Mouse (Mus musculus) spleen, postnatal 10 days (tissue): ENCODE measurements at regions not wholly inside any gene's neighbourhood (a gene's known extent, or its start where the extent isn't known, plus 50 kb on each side); places are given as distances from the start of the nearest gene placed in this dataset.

Experiments
- DNase-seq, 2 experiments: peaks; one replicate each; pipeline ENCODE4 v3.0.0; 2021 to 2022; ENCODE audit warnings: low spot score in 2 of 2

DNA sequence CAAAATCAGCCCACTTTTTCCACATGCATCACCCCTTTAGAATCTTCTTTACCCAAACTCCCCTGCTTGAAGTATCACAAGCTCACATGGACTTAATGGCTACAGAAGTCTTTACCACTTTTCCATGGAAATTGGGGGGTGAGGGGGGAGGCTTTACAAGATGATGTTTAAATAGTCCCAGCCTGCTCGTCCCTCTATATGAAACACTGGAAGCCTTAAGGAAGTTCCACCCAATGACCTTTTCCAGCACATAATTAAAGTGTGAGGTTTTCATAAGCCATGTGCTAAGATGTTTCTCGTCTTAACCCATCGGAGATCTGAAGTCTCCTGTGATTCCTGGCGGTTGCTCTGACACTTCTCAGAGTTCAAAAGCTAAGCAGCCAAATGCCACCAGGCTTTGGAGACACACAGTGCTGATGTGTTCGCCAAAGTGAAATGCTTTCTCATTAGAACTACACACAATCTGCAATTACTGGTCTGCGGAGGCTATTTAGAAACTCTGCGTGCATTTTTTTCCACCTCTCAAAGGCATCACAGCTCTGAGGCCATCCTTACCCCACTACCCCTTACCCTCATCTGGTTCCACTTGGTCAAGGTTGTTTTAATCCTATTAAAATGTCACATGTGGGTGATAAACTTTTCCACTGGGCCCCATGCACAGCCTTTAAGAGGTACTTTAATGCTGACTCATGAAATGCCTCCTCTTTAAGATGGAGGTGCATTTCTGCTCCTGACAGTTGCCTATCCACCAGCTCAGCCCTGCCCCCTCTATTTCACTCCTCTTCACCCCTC is 116.3 kb upstream of the Cd180 start:
- DNase-seq: no peak

DNA sequence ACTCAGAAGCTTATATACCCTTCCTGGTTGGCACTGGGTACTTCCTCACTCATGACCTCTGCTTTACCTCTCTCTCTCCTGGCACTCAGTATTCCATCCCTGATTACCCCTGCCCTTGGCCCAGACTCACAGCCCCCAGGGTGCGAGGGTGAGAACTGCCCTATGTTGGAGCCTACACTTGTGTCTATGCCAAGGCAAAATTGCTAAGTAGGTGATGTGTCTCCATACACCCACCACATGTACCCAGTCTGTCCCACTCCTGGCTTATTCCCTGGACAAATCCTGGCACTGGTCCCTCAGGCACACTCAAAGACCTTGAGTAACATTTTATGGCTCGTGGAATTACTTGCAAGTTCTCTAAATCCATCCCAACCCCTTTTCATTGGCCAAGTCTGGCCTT is 114.5 kb upstream of the Cd180 start:
- no peak for DNase-seq

DNA sequence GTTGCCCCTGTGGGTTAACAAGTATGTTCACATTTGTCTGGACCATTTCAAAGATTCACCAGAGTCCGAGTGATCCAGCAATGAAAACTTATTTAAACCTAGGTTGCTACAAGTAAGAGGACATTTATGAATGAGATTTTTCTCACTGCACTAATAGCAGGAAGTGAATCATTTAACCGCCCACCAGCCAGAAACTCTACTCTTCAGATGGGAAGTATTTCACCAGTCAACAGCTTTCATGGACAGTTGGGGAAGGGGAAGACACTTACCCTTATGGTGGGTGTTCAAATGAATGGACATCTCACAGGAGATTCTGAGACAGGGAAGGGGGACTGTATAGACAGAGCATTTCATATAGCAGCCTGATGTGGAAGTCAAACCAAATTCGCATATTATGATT is 113.7 kb upstream of the Cd180 start:
- DNase-seq: no peak

DNA sequence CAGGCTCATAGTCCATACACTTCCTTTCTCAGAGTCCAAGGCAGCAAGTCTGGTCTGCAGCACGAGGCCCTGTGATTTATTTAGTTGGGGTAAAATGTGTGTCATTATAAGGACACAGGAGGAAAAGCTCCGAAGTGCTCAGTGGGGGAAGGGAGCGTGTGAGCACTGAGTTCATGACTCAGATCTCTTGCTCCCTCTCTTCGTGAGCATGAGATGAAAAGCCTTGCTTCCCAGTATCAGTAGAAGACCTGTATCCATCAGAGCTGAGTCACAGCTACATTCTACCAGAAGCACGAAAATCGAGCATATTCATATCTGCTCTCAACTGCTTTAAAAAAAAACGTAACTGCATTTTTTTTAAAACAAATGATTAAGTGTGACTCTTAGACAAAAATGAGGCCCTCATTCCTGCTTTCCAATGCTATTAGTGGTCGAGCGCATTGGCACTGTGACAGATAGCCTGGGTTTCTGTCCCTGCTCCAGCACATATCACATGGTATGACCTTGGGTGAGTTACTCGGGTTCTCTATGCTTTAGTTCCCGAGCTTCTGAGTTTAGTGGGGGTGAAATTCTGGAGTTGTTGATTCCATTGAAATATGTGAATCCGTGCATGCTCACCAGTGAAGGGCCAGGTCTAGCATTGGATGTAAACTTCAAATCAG is 109.2 kb upstream of the Cd180 start:
- DNase-seq: no peak

DNA sequence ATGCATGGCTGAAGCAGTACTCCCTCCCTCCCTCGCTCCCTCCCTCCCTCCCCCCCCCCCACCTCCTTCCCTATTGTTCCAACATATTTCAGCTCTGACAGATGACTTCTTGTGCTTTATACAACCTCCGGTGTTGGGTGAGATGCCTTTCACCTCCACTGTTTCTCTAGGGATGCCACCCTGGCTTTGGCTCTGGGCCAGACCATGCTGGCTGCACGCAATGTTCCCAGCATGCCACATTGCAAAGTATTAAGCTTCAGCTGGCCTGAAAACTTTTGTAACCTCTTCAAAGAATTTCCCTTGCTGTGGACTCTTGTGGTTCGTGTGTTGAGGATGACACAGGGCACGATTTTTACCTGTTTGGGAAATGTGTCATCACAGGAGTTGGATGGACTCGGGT is 107.1 kb upstream of the Cd180 start:
- no peak for DNase-seq

DNA sequence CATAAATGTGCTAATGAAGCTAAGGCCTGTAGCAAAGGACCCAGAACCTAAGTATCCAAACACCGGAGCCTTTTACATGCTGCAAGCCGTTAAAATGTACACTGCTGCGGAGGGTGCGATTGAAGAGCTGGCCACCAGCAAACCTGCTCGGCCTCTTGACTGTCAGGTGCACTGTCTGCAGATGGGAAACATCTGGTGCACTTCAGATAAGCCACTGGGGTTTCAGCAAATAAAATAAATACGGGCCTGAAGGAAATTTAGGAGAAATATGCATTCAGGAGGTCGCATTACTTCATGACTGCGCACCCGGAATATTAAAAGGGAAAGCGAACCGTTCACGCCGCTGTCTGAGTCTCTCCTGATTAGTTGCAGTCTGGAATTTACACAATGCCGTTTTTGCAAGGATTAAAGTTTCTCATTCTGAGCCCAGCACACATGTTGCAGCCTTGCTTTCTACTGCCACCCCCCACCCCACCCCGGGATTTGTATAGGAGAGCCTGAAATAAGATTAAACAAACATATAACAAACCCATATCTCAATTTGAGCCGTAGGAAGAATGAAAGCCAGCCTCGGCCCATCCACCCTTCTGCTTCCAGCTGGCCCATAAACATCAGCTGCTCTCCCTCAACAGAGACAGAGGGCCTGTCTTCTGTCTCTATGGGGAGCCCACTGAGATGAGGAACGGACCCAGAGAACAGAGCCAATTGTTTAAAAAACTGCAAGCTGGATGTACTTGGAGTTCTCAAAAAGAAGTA is 103.5 kb upstream of the Cd180 start:
- no peak for DNase-seq

DNA sequence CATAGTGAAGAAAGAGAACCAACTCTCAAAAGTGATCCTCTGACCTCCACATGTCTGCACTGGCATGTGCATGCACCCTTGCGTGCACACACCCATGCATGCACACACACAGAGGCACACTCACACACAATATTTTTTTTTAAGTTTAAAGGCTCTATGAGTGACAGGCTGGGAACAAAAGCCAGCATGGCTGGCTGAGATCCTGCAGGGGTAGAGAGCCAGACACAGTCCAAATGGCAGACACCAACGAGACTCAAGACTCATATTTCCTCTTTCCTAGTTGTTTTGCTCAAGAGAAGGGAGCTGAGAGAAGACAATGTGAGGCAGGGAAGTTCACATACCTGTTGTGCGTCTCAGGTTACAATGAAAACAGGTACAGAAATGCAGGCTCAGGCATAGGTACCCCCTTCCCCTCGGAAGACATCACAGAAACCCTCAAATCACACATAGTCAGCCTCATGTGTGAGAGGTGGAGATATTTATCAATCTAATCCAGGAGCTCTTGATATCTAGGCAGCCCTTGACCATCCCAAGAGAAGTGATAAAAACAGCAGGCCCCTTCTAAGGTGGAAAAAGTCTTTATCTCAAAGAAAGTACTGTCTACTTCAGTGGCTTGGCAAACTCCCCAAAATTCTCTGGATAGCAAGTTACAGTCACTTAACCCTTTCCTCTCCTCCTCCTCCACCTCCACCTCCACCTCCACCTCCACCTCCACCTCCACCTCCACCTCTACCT is 101.4 kb upstream of the Cd180 start:
- DNase-seq: no peak

DNA sequence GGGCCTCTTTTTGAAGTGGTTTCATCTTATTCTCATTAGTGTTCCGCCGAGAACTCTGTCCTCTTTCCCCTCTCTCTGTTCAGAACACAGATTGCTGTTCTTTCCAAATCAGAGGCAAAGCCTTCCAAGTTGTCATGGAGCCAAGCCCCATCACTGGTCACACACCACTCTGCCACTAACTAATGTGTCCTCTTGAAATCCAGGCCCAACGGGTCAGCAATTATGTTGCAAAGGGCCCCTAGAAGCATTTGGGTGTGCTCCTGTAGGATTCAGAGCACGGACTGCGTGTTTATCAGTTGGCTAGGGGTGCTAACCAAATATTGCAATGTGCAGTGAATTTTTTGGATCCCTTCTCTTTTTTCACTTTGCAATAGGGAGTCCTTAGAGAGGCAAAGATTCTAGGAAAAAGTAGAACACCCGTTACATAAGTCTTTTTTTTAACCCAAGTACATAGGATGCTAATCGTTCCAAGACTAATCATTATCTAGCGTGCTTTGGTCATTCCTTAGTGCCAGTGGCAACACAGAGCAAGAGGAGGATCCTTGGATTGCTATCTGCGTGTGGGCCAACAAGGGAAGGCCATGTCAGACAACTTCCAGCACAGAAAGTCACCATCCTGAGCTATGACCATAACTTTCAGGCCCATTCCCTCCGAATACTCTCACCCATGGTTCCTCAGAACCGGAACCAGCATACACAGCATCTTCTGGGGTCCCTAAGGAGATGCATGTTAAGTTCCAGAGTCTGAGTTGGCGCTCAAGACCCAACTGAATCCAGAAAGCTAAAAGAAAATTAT is 99.8 kb upstream of the Cd180 start:
- DNase-seq: no peak

DNA sequence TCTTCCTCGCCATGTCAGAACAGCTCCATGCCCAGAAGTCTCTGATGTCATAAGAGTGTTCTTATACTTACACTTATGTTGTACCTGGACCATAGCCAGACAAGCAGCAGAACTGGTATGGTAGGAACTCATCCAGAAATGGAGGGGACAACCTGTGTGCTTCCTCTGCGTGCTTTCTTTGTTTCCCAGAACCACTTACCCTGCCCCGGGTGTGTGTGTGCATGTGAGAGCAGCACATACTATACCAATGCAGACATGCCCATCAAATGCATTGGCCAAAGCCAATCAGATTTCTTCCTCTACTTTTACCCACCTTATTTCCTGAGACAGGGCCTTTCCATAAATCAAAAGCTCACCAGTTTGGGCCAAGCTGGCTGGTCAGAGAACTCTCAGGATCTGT is 99.2 kb upstream of the Cd180 start:
- DNase-seq: no peak

DNA sequence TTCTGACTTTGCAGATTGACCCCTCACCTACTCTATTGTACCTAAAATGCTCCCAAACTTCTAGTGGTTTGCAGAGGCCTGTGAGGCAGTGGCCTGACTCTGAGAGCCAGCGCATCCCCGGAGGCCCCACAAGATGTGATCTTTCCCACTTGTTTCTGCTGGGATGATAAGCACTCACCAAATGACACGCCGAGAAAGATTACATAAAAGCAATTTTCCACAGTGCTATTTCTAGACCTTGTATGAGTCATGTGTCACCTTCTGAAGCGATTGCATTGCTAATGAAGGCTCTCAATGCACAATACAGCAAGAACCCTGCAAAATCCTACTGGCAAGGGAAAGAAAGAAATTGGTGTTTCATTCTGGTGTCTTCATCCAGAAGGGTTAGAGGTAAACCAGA is 97.8 kb upstream of the Cd180 start:
- no peak for DNase-seq

DNA sequence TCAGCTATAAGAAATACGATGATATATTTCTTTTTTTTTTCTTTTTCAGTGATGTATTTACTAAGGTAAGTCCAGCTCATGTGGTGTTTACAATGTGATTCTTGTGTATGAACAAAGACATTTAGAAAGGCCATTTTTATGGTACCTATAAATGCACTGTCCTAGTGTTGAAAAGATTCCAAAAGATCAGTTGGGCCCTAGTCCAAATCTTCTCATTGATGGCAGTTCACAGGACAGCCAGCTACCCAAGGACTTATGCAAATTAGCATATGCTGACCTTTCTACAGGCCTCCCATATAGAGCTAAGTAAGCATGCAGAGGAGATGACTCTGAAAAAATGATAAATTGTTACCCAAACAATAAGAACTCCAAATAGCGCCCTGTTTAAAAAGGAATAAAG is 97.3 kb upstream of the Cd180 start:
- DNase-seq: no peak

DNA sequence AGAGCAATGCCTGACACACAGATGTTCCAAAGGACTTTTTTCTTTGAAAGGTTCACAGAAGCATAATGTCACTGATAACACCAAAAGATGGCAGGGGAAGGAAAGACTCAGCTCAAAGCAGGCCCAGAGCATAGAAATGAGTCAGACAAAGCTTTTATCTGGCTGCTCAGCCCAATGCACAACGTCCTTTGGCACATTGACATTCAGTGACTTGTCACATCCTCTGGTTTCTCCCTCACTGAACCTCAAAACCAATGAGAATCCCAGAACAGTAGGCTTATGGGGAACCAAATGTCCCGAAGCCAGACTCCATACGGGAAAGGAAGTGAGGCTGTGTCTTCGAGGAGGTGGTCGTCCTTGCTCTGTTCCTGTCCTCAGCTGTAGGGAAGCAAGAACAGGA is 95.2 kb upstream of the Cd180 start:
- no peak for DNase-seq

DNA sequence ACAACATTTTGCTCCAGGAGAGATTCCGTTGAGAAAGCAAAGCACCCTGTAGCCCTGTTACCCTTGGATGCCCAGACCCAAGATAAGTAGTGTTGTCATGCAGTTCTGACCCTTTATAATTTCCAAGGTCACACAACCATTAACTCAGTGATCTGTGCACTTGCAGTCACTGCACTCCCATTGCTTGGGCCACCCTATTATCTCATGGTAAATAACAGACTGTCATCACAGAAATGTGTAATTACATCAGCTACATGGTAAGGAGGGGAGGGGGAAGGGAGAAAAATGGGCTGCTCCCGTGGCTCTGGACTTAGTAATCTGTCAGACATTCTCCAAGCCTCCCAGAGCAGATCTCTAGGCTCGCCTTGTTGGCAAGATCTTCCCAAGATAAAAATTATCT is 93.8 kb upstream of the Cd180 start:
- no peak for DNase-seq

DNA sequence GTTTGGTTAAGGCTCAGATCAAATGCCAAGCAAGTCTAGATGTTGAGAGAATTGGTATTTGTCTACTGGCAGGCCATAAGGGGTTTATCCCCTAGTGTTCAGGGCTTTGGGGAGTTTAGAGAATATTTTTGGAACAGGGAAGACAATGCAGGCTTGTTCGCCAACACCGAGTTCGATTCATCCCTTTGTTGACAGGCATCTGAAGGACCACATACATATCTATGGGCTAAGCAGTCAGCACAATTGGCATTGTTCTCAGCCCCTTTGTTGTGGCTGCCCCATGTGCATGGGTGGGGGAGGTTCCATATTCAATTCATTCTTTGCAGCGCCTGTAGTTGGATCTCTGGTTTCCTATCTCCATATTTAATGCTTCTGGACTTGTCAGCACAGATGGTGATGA is 93.3 kb upstream of the Cd180 start:
- no peak for DNase-seq

DNA sequence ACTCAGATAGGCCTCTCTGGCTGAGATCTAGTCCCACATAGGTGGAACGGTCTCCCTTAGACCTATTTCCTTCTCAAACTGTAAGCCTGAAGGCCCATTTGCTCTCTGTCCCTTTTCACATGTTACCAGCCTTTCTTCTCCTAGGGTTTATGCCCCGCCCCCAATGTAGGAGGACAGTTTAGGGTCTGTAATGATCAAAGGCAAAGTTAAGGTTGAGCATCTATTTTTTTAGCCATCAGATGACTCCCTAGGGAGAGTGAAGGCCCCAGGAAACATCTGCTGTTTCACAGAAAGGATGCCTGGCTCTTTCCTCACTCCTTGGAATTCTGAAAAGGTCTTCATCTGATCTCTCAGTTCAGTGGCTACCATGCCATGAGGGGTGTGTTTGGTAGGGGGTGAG is 68.9 kb upstream of the Cd180 start:
- no peak for DNase-seq

DNA sequence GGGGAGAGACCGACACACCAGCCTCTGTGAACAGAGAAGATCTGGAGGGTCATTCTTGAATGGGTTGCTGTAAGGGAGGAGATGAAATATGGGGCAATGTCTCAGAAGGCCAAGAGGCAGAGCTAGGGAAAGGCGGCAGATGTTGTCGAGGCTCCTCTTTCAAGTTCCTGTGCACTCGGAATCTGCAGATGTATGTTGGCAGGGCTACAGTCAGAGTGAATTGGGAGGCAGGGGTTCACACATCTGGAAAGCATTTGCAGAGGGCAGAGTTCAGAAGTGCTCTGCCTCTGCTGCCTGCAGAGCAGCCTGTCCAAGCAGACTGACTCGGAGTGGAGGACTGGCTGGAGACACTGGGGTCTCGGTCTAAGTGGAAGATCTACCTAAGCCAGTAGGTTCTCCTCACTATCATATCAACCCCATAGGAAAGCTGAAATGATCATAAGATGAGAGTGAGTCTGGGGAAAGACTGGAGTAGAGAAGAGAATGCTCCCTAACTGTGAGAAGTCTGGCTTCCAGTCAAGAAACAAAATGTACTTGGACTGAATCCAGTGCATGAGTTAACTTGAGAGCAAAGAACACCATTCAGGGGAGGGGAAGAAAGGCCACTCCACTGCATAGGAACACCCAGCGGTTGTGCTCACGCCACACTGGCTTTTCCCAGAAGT is 68.1 kb upstream of the Cd180 start:
- DNase-seq: no peak

DNA sequence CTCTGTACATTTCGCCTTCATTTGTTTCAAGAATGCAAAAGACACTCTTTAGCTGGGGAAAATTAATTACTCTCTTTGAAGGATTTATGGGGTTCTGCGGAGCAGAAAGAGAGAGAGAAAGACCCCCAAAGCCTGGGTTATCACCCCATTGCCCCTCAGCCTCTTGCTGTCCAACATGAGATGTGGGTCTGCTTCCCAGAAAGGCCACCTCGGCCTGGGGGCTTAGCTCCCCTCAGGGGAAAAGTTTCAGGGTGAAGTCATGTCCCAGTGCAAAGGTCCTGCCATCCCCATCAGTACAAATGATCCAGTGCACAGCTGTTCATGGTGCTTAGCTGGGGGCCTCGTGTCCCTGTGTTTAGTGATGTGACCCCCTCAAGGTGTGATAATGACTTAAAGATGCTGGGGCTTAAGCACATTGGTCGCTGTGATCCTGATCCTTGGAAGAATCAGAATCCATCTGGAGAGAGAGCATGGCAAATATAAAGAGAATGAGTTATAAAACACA is 67.5 kb upstream of the Cd180 start:
- no peak for DNase-seq

DNA sequence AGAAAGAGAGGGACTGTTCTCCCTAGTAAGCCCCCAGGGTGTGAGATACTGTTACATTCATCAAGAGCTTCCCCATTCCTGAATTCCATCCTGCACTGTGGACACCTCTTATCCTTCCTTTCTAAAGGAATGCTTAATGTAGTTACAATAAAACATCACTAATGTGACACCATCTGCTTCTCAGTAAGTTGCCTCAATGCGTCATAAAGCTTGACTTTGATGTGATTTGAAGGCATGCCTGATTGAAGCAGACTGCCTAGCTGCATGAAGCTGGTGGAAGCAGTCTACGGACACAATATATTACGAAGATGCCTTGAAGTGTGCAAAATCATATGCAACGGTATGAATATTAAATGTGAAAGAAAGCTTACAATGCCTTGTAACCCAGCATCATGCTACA is 65.6 kb upstream of the Cd180 start:
- no peak for DNase-seq

DNA sequence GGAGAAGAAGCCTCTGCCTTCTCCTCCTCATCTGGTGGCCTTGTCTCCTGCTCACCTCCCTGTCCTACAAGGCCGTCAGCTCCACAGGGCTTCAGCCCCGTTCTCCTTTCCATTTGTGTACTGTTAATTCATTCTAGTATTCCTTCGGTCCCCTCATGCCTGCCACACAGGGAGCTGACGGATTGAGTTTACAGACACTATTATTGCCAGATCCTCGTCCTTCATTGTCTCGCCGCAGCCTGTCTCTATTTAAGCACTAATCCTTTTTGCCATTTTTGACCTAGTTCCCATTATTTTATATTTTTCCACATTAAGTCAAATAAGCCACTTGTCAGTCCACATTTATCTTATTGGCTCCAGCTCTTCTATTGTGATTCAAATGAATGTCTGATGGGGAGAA is 64.2 kb upstream of the Cd180 start:
- no peak for DNase-seq

DNA sequence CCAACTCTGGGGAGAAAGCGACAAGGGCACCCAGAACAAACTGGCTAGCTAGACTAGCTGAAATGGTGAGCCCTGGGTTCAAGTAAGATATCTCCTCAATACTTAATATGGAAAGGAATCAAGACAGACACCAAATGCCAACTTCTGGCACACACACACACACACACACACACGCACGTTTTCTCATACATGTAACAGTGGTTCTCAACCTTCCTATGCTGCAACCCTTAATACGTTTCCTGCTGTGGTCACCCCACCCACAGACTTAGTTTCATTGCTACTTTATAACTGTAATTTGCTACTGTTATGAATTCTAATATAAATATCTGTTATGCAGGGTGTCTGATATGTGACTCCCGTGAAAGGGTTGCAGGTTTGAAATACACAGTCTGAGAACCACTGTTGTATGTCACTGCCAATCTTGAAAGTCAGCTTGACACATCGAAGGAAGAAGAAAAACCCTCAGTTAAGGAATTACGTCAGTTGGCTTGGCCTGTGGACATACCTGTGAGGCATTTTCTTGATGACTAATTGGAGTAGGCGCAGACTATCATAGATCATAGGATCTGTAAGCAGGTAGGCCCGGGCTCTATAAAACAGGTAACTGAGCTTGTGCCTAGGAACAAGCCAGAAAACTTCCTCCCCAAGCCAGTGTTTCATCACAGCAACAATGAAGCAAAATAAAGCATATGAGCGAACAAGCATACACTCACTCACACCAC is 59.0 kb upstream of the Cd180 start:
- no peak for DNase-seq
